Mouse (Mus musculus): ENCODE measurements around the gene Acin1. TPM values are rescaled to one million over a fixed set of nuclear protein-coding genes. Genes with fewer than 3 reads are reported as not detected.
A peak's percentile ranks its signal among the peaks of the same experiment; 100 is the strongest.

Acin1 gene
- polyA plus RNA-seq, 1 experiment from 2014 or later, result 119 TPM

GRCm38 (mm10) chr14:54640121-54640520, 46.6 kb downstream of the Acin1 start:
- Histone ChIP-seq H3K4me2 (peak overlapping the region; percentile 84), H3K27ac (no peak overlapping the region), H3K27me3 (no peaks in the 10 kb centered on the region), H3K4me3 (peak overlapping the region; percentile 69), H3K9me3 (no peaks in the 10 kb centered on the region), H3K4me1 (peaks cover 15% of the 10 kb centered on the region), H3K9ac (peak overlapping the region; percentile 19), H3K36me3 (peaks cover 44% of the 10 kb centered on the region)
- 25% methylated on average over 4 of the region's 4 CpGs for WGBS
- ATAC-seq (ENCODE audit: borderline replicate concordance, extremely low read depth, low FRiP score, low TSS enrichment), result no peak

GRCm38 (mm10) chr14:54638210-54638609, 48.5 kb downstream of the Acin1 start:
- Histone ChIP-seq H3K9ac (no peak overlapping the region), H3K4me1 (peaks cover 15% of the 10 kb centered on the region), H3K4me3 (no peak overlapping the region), H3K9me3 (no peaks in the 10 kb centered on the region), H3K4me2 (no peak overlapping the region), H3K27me3 (no peaks in the 10 kb centered on the region), H3K27ac (no peak overlapping the region), H3K36me3 (peaks cover 32% of the 10 kb centered on the region)
- WGBS, result 63% methylated on average over 5 of the region's 5 CpGs
- no peak for ATAC-seq (ENCODE audit: borderline replicate concordance, extremely low read depth, low FRiP score, low TSS enrichment)

- peaks cover 34% of the 10 kb centered on the region for H3K36me3 ChIP-seq
These were observed 49.8 kb downstream of the Acin1 start for GRCm38 (mm10) chr14:54636954-54637353.

GRCm38 (mm10) chr14:54634182-54634581, 52.5 kb downstream of the Acin1 start:
- Histone ChIP-seq H3K9me3 (no peaks in the 10 kb centered on the region), H3K36me3 (peaks cover 45% of the 10 kb centered on the region), H3K4me3 (no peak overlapping the region), H3K4me2 (no peak overlapping the region), H3K27me3 (no peaks in the 10 kb centered on the region), H3K4me1 (0 out of 2 replicates have a peak, but pooled peaks cover under 1% of the 10 kb centered on the region), H3K9ac (no peak overlapping the region), H3K27ac (no peak overlapping the region)
- 78% methylated on average over 4 of the region's 4 CpGs for WGBS
- no peak for ATAC-seq (ENCODE audit: borderline replicate concordance, extremely low read depth, low FRiP score, low TSS enrichment)

More at GRCm38 (mm10) chr14:54636954-54637353, 49.8 kb downstream of the Acin1 start:
- H3K9ac ChIP-seq, result no peak overlapping the region
- H3K27me3 ChIP-seq, result no peaks in the 10 kb centered on the region
- H3K4me2 ChIP-seq, result no peak overlapping the region
- no peak overlapping the region for H3K27ac ChIP-seq
- ATAC-seq (ENCODE audit: borderline replicate concordance, extremely low read depth, low FRiP score, low TSS enrichment), result no peak
- no peak overlapping the region for H3K4me3 ChIP-seq
- H3K4me1 ChIP-seq, result peaks cover 15% of the 10 kb centered on the region
- WGBS, result 50% methylated on average over 8 of the region's 8 CpGs
- H3K9me3 ChIP-seq, result no peaks in the 10 kb centered on the region

- Histone ChIP-seq H3K9me3 (no peaks in the 10 kb centered on the region), H3K36me3 (peaks cover 44% of the 10 kb centered on the region), H3K9ac (no peak overlapping the region), H3K27ac (no peak overlapping the region), H3K27me3 (no peaks in the 10 kb centered on the region), H3K4me3 (no peak overlapping the region), H3K4me1 (no peaks in the 10 kb centered on the region), H3K4me2 (no peak overlapping the region)
- 89% methylated on average over 32 of the region's 37 CpGs for WGBS
- ATAC-seq (ENCODE audit: borderline replicate concordance, extremely low read depth, low FRiP score, low TSS enrichment), result no peak
These were observed 54.5 kb downstream of the Acin1 start for GRCm38 (mm10) chr14:54632252-54632651.

- Histone ChIP-seq H3K9me3 (no peaks in the 10 kb centered on the region), H3K27ac (no peak overlapping the region), H3K27me3 (no peaks in the 10 kb centered on the region), H3K4me1 (no peaks in the 10 kb centered on the region), H3K4me3 (no peak overlapping the region), H3K9ac (no peak overlapping the region), H3K36me3 (peaks cover 37% of the 10 kb centered on the region), H3K4me2 (no peak overlapping the region)
- 0 out of 2 replicates have a peak, but pooled peaks have one; percentile 37 for ATAC-seq (ENCODE audit: borderline replicate concordance, extremely low read depth, low FRiP score, low TSS enrichment)
- WGBS, result 59% methylated on average over 4 of the region's 4 CpGs
These were observed 55.5 kb downstream of the Acin1 start for GRCm38 (mm10) chr14:54631240-54631599.

- no peaks in the 10 kb centered on the region for H3K9me3 ChIP-seq
- 77% methylated on average over 11 of the region's 11 CpGs for WGBS
- no peak overlapping the region for H3K4me2 ChIP-seq
- no peaks in the 10 kb centered on the region for H3K27me3 ChIP-seq
- no peak overlapping the region for H3K9ac ChIP-seq
- no peak overlapping the region for H3K27ac ChIP-seq
- no peak for ATAC-seq (ENCODE audit: borderline replicate concordance, extremely low read depth, low FRiP score, low TSS enrichment)
- H3K4me1 ChIP-seq, result no peaks in the 10 kb centered on the region
- H3K4me3 ChIP-seq, result no peak overlapping the region
- H3K36me3 ChIP-seq, result peaks cover 32% of the 10 kb centered on the region
These were observed 56.0 kb downstream of the Acin1 start for GRCm38 (mm10) chr14:54630583-54631239.

GRCm38 (mm10) chr14:54629797-54630196, 56.9 kb downstream of the Acin1 start:
- no peak for ATAC-seq (ENCODE audit: borderline replicate concordance, extremely low read depth, low FRiP score, low TSS enrichment)
- WGBS, result 87% methylated on average over 2 of the region's 2 CpGs

GRCm38 (mm10) chr14:54628103-54628502, 58.6 kb downstream of the Acin1 start:
- no peak for ATAC-seq (ENCODE audit: borderline replicate concordance, extremely low read depth, low FRiP score, low TSS enrichment)
- Histone ChIP-seq H3K4me1 (no peaks in the 10 kb centered on the region), H3K4me2 (no peak overlapping the region), H3K27ac (no peak overlapping the region), H3K36me3 (peaks cover 22% of the 10 kb centered on the region), H3K4me3 (no peak overlapping the region), H3K9me3 (no peaks in the 10 kb centered on the region), H3K27me3 (no peaks in the 10 kb centered on the region), H3K9ac (no peak overlapping the region)
- WGBS, result 55% methylated on average over 5 of the region's 5 CpGs

More at GRCm38 (mm10) chr14:54629797-54630196, 56.9 kb downstream of the Acin1 start:
- no peak overlapping the region for H3K4me3 ChIP-seq
- no peak overlapping the region for H3K4me2 ChIP-seq
- peaks cover 30% of the 10 kb centered on the region for H3K36me3 ChIP-seq
- H3K27me3 ChIP-seq, result no peaks in the 10 kb centered on the region
- H3K27ac ChIP-seq, result no peak overlapping the region
- no peaks in the 10 kb centered on the region for H3K9me3 ChIP-seq
- H3K9ac ChIP-seq, result no peak overlapping the region
- no peaks in the 10 kb centered on the region for H3K4me1 ChIP-seq

- Histone ChIP-seq H3K4me2 (no peak overlapping the region), H3K9ac (no peak overlapping the region), H3K4me1 (no peaks in the 10 kb centered on the region), H3K27ac (no peak overlapping the region), H3K27me3 (no peaks in the 10 kb centered on the region), H3K9me3 (no peaks in the 10 kb centered on the region), H3K4me3 (no peak overlapping the region), H3K36me3 (no peaks in the 10 kb centered on the region)
- no peak for ATAC-seq (ENCODE audit: borderline replicate concordance, extremely low read depth, low FRiP score, low TSS enrichment)
- WGBS, result 73% methylated on average over 10 of the region's 10 CpGs
These were observed 61.8 kb downstream of the Acin1 start for GRCm38 (mm10) chr14:54624976-54625375.

- Histone ChIP-seq H3K36me3 (no peaks in the 10 kb centered on the region), H3K27ac (no peak overlapping the region), H3K9me3 (no peaks in the 10 kb centered on the region), H3K27me3 (no peaks in the 10 kb centered on the region), H3K9ac (no peak overlapping the region), H3K4me1 (no peaks in the 10 kb centered on the region), H3K4me2 (no peak overlapping the region), H3K4me3 (no peak overlapping the region)
- WGBS, result 82% methylated on average over 6 of the region's 6 CpGs
- no peak for ATAC-seq (ENCODE audit: borderline replicate concordance, extremely low read depth, low FRiP score, low TSS enrichment)
These were observed 63.4 kb downstream of the Acin1 start for GRCm38 (mm10) chr14:54623334-54623733.

- ATAC-seq (ENCODE audit: borderline replicate concordance, extremely low read depth, low FRiP score, low TSS enrichment), result no peak
- Histone ChIP-seq H3K27me3 (no peaks in the 10 kb centered on the region), H3K4me3 (no peak within 1 kb of the TSS), H3K9me3 (no peaks in the 10 kb centered on the region), H3K36me3 (peaks cover 4% of the 10 kb centered on the region), H3K9ac (no peak within 1 kb of the TSS), H3K27ac (no peak within 1 kb of the TSS), H3K4me2 (no peak within 1 kb of the TSS), H3K4me1 (peaks cover 11% of the 10 kb centered on the region)
- 84% methylated on average over 1 of the region's 1 CpGs for WGBS
These were observed 65.6 kb downstream of the Acin1 start, which contains the start of gene Psmb11 for GRCm38 (mm10) chr14:54621133-54621532. TSS of gene Psmb11 (plus strand) at chr14:54621433.
